Mouse (Mus musculus): ENCODE results near the gene Mast4.

Mast4 gene

DNA sequence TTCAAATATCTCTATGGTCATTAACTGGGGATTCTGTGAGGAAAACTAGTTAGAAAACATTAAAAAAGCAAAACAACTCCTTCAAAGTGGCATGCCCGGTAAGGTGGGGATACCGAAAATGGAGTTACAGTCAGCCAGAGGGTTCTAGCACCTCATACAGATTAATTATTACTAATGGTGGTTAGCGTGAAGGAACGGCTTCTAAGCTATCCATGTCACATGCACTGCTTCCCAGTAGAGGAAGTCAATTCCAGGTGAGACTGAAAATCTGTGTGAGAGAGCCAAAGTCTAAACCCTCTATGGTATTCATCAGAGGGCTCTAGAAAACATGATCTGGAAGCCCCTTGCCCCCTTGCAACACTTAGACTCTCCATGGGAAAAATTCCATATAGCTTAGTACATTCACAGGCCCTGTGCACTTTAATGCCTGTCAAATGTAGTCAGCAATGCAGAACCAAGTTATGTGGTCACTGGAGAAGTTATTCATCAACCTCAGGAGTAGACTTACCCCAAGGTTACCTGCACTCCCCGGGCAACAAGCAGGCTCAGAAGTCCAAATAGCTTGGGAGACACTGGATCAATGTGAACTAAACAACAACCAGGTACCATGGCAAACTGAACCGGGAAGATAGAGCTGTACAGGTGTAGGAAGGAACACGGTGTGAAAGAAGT lies 96.1 kb downstream of the Mast4 start:
- DNase-seq (ENCODE audit: low spot score) = no peak

DNA sequence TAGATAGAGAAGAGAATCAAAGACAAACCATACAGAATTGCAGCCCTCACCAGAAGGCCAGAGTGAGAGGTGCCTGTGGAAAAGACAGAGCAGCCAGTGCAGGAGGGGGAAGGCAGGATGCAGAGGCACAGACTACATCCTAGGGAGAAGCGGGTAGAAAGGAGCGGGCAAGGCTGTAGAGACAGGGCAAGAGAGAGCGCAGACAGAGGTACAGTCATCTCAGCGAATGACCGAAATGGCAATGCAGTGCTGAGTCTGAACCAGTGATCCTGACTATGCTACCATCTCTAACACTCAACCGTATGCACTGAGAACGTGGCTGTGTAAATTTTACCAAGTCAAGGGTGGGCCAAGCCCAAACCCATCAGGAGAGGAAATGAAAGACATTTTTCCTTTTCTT lies 102.1 kb downstream of the Mast4 start:
- DNase-seq (ENCODE audit: low spot score) = no peak

DNA sequence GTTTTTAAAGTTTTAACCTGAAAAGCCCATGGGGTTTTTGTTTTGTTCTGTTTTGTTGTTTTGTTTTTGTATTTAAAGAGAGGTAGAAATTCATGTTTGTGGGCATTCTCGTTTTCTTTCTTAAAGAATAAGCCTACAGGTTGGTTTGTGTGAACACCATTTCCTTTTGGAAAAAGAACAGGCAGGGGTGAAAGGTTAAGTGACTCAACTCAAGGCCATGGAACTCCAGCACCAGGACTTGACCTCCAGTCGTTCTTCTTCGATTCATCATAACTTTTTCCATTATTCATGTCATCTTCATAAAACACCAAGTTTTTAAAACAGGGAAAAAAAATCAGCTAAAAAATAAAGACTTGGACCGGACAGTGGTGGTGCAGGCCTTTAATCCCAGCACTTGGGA lies 105.2 kb downstream of the Mast4 start:
- no peak for DNase-seq (ENCODE audit: low spot score)

DNA sequence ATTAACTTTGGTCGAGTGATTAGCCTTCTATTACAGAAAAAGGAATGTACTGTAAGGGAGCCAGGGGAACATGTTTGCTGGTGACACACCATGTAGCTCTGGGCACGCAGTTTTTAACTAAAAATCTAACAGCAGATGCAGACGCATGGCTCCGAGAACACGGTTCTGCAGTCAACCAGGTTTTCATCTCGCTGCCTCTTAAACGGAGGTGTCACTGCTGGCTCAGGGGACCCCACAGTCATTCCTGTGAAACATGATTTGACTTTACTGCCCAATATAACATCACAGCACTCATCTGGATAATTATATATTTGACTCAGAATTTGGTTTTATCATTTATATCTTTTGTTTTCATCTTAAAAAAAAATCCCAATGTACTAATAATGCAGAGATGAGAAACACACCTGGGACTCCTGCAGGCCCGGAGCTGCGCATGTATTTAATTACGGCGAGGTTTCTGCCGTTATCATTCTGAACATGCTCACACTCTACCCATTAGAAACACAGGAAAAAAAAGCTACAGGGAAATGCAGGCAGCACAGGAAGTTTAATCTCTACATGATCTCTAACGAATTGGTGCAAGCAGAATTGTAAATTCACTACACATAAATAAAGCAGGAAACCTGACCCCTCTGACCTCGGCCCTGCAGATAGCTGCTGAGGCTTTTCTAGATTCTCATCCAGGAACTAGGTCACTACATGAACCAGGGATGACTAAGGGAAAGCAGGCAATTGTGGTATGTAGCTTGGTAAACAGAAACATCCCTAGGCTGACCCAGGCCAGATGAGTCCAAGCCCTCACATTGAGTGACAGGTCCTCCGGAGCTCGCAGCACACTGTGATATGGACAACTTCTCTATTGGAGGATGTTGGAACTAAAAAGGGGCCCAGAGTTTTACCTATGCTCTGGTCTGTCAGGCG lies 108.1 kb downstream of the Mast4 start:
- no peak for DNase-seq (ENCODE audit: low spot score)

DNA sequence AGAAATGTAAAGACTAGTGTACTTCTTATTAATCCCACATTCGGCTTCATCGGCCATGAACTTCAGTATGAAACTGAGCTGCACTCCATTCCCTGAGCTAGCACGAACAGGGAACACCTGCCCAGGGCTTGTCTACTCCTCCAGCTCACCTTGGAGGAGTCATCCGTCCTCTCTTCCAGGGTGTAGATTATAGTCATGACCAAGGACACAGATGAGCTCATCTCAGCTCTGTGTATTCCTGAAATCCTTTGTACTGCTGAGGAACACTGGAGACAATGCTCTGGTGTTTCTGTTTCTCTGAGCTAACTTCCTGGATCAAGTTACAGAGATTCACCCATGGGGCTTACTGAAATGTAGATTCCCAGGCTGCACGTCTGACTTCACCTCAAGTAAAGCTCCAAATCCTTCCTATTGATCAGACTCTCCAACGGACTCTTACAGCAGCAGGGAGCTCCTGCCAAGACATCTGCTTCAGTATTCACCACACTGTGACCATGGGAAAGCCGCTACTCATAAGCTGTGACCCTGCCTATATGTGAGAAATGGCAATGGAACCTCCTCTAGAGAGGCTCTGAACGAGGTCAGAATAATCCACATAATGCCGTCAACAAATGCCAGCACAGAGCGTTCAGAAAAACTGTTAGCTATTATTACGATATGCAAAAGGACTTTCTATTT lies 108.9 kb downstream of the Mast4 start:
- DNase-seq (ENCODE audit: low spot score) = no peak

DNA sequence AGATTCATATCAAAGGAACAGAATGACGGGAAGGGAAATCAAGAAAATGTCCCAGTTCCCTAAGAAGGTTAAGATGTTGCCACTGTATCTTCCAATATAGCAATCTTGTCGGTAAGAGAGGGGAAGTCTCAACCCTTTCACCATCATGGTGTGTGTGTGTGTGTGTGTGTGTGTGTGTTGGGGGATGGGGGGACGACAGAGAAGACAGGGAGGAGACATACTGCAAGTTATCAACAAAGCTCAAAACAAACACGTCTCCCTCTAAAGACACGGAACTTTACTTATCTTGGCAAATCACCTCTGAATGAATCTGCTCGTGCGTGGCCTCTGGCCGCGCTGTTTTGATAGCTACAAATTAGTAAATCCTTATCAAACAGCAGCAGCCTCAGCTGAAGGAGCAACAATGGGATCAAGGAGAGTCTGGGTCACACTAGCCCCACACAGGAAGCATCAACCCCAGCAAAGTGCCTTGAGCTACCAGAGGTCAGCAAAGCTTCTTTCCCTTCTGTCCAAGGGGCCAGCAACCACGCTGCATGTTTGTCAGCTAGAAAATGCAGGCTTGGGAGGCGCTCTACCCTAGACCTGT lies 113.7 kb downstream of the Mast4 start:
- no peak for DNase-seq (ENCODE audit: low spot score)

DNA sequence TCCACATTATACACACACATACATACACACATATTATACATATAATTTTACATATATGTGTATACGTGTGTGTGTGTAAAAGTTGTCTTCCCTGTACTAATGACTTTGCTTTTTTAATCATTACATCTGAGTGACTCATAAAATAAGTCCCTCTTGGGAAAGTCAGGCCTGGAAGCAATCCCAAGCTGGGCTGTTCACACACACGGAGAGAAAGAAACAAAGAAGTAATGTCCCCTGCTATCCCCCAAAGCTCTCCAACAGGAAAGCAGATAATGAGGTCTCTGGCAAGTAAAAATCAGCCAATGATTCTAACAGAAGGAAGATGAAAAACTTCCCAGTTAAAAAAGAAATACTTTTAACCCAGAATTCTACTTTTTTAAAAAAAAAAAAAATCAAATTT lies 114.3 kb downstream of the Mast4 start:
- DNase-seq (ENCODE audit: low spot score) = no peak

DNA sequence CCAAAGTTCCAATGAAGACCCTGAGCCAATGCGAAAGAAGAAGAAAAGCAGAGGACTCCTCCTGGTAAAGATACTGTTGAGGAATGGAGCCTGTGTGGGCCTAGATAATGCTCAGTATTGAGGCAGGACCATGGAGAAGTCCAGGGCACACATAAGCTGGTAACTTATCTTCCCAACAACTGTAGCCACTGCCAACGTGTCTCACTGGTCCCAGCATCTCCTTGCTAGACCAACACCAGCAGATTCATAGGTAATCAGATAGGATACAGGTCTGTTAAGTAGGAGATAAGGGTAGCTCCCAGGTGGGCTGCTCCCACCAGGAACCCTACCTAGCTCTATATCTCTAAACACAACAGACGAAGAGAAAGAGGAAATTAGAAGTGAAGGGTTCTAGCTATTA lies 116.8 kb downstream of the Mast4 start:
- DNase-seq (ENCODE audit: low spot score) = no peak

DNA sequence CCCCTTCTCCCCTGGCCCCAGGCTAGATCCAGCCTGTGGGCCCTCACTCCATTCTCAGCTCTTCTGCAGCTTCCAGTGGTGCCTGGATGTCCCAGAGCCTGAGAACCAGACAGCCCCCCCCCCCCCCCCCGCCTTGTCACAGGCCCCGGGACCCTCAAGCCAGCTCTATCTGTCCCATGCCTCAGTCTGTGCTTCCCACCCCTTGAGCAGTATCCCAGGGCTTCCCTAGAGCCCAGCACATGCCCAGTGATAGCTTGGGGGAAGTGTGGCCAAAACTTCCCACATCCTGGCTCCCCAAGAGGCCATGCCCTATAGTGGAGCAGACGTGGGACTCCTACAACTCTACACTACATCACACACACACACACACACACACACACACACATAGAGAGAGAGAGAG lies 119.8 kb downstream of the Mast4 start:
- no peak for DNase-seq (ENCODE audit: low spot score)

DNA sequence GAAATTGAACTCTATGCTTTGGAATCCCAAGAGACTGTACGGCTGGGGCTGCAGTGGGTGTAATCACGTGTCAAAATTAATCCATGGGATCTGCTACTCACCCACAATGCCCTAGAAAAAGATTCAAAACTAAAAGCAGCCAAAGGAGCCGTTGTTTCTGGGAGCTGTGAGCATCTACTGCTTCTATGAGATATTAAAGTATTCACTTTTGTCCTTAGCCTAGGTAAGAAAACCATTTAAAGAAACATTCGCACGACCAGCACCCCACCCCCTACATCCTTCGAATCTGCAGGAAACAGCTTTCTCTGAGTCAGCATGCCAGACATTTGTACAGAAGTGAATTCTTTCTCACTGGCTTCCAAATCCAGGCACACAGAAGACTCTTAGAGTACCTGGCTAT lies 122.3 kb downstream of the Mast4 start:
- no peak for DNase-seq (ENCODE audit: low spot score)

DNA sequence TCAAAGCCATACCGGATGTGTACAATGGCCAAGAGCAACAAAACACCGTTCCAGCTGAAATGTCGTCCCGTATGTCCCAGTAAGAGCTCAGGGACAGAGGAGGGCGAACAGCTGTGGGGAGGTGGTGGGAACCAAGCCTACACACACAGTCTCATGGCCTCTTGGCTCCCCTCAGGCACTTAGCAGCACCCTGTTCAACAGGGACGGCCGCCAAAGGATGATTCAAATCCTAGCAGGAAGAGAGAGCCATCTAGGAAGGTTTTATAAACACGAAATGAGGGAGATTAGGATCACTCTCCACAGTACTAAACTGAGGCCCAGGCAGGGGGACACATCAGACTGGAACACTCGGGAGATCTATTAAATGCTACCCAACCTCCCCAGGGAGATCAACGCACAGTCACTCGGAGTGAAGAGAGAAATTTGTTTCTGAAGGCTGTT lies 122.8 kb downstream of the Mast4 start:
- DNase-seq (ENCODE audit: low spot score) = no peak

DNA sequence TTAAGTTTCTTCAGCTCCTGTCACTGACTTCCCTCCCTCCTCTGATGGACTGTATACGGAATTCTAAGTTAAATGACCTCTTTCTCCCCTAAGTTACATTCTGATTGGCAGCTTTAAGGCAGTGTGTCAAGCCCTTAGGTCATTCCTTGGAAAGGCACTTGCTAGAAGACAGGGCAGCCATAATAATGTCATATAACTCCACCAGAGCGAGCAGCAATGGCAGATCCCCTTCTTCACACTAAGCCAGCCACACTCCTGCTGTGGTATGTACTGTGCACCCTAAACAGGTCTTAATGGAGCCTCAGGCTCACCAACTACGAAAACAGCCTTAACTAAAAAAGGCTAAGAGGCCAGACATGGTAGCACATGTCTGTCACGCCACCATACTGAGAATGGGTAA lies 123.6 kb downstream of the Mast4 start:
- DNase-seq (ENCODE audit: low spot score) = no peak

DNA sequence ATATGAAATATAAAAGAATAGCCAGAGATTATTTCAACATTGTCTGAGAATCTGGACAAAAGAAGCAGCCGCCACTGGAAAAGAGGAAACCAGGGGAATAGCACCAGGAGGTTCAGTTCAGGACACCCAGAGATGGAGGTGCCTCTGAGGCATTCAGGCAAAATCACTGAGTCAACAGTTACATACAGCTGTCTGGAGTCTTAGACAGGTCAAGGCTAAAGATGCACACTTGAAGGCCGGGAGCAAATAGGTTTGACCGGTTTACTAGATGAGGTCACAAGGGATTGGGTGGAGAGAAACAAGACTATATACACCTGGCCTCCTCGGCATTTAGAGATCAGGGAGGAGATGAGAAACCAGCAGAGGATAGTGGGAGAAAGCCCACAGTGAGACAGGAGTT lies 127.1 kb downstream of the Mast4 start:
- DNase-seq (ENCODE audit: low spot score) = no peak

DNA sequence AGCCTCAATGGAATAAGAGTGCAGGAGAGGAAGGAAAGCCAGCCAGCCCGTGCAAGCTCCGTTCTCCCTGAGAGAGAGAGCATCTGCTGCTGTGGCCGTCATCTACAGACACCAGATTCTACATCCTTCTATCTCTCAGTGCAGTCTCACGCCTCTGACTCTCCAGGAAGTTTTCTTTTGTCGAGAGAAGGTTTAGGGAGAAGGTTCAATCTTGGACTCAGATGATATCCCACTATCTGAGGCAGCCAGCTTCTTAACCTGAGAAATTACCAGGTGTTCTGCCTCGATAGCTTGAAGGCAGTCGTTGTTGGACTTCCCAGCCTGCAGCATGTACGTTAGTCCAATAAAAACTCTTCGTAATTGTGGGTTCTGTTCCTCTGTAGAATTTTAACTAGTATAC lies 127.7 kb downstream of the Mast4 start:
- no peak for DNase-seq (ENCODE audit: low spot score)

DNA sequence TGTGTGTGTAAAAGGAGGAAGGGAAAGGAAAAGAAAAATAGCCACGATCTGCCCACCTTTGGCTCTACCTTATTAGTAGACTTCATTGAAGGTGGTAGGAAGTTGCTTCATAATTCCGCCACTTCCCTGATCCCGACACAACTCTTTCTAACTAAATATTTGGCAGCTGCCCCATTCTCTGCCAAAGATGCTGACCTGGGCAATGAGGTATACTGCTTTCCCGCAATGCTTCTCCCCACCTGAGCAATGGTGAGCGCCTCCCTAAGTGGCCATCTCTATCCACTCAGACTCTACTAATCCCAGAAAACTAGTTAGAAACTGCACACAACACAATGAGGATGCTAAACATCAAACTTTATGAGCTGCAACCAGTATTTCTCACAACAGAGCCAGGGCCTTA lies 129.1 kb downstream of the Mast4 start:
- DNase-seq (ENCODE audit: low spot score) = no peak

DNA sequence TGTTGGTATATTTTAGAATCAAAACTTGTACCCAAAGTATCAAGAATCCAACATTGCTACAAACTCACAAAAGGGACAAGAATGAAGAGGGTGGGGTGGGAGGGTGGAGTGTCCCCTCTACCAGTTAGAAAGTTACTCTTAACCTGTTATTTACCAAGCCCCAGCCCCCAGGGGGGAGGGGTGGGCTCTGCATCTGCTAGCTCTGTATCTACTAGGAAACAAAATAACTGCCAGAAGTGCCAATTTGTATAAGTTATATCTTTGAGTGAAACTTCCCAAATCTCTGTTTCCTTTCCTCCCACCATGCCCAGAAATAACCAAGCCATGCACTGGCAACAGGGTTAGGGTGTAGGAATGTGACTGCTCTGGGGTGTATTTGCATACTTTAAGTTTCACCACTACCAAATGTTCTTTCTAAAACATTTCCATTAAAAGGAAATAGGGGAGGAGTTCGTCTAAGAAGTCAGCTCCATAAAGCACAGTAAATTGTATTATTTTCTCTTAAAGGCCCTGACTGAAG lies 130.9 kb downstream of the Mast4 start:
- no peak for DNase-seq (ENCODE audit: low spot score)

DNA sequence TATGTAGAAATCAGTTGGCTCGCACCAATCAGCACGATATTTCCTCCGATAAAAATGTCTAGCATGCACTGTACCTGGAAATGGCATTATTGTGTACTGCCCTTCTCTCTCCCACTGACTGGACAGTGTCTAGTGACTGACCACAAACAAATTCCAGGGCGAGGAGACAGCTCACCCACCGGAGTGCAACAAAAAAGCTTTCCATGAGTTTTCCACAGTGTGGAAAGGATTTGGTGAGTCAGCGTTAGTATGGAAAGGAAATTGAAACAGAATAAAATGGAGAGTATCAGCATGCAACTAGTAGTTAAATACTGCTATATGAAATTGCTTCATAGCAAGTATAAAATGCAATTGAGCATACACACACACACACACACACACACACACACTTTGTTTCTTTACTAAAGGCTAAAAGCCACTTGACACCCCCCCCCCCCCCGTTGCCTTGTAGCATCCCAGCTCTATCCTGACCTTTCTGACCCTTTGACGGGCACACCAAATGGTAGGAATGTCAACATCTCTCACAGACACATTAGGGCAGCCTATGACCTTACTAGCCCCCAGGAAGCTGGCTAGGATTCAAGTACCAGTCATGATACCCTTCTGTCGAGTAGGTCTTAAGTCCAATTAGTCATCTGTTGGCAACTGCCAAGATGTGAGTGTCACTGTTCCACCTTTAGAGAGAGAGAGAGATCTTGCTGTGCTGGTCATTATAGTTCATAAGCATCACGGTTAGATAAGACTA lies 133.1 kb downstream of the Mast4 start:
- no peak for DNase-seq (ENCODE audit: low spot score)

DNA sequence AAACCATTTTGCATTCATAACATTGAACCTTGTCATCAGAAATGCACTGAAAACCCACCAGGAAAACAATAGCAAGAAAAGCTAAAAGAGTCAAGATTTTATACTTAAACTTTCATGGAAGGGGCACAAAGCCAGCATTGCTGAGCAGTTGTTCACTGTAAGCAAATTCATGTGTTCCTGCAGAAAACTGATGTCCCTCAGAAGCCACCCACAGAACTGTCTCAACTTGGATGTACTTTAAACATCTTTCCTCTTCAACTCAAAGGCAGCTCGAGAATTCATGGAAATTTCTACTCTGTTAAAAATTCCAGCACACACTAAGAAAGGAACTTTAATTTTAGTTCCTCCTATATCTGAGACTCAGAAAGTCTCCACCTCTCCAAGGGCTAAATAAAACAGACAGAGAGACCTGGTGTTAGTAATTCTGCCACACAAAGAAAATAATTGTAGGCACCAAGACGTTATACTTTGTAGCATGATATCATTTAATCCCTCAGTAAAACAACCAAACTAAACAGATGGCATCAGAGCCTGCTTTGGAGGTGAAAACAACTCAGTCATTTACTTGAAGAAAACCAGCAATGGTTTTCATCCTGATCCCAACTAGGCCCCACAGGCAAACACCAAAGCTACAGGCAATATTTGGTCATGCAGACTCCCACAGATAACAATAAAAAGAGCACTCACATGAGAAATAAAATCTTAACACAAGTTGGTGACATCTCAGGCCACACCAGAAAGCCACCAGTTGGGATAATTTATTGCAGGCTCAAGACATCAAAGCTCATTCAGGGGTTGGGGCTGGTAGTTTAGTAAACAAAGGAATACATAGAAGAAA lies 134.3 kb downstream of the Mast4 start:
- DNase-seq (ENCODE audit: low spot score) = no peak

DNA sequence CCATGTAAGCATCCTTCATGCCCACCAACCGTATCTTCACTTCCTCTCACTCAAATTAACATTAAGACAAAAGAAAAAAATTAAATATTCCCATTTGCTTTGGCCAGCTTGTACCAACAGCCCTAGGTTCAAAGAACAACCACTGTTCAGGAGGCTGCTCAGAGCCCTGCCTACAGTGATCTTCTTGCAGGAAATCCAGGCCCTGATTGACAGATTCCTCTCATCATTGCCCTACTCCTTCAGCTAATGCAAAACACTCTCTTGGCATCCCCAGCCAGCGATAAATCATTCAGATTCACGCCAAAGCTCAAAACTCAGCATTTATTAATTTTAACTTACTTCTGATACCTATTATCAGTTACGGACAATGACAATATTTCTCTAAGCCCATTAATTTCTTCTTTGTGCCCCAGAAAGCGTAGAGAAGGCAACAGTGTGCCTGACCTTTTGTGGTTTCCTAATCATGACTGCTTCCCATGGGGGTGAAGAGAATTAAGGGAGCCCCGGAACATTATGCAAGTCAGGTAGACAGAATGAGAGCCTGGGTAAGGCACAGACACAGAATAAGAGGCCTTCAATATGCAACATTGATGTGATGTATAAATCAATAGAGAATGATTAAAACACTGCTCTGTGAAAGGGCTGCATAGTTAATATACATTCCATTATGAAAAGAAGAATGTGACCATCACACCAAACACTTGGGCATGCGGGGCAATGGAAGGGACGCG lies 135.9 kb downstream of the Mast4 start:
- DNase-seq (ENCODE audit: low spot score) = no peak

DNA sequence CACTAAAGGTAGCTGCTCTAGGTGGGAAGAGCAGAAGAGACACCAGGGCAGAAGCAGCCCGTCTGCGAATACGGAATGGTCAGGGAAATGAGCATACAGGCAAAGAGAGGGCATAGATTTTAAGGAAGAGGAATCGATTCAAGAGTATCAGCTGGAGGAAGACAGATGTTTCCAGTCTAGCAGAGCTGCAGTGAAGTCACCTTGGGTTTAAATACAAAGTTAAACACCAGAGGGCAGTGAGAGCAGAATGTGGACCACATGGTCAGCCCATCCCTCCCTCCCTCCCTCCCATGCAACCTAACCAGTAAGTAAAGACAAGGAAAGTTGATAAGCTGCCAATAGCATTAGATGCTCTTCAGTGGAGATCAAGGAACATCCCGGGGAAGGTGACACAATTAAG lies 138.0 kb downstream of the Mast4 start:
- no peak for DNase-seq (ENCODE audit: low spot score)

Data from urinary bladder, postnatal 10 days (tissue).